Mouse (Mus musculus): ENCODE measurements at regions not wholly inside any gene's neighbourhood (a gene's known extent, or its start where the extent isn't known, plus 50 kb on each side); places are given as distances from the start of the nearest gene placed in this dataset.
"Not testable (repeated sequence)": the region's sequence is repeated elsewhere in the genome, so short reads cannot be mapped to it uniquely, and the experiment has no call there.

DNA sequence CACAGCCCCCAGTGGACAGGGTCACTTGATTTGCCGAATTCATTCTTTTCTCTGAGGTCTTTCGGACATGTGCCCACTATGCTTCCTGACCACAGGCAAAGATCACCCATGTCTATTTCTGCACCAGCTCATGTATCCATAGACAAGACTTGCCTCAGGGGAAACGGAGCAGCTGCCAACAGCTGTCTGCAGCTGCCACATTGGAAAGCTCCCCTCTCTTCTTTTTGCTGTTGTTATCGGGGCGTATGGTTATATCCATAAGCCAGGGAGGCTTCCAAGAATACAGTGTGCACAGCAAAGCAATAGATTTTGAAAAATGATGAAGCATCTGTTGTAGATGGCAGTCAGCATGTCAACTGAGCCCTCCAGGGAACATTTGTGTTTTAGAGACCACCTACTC, 913.4 kb downstream of the Ets1 start:
- WGBS: 91% methylated on average over 5 of the region's 5 CpGs

DNA sequence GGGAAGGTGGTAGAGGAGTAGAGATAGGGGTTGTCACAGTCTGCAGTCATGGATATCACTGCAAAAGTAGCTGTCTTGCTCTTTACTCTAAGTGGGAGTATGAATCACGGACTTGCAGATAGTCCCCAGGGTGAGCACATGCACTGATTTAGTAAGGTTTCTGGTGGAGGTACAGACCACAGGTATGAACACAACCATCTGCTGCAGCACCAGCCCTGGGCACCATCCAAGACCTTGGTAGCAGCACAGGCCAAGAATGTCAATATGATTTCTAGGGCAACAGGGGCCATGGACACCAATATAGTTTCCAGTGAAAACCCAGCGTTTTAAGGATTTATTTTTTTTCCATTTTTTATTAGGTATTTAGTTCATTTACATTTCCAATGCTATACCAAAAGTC, 913.7 kb upstream of the Kirrel3 start:
- Histone ChIP-seq H3K9me3 (no peaks in the 10 kb centered on the region), H3K27ac (no peak overlapping the region), H3K4me3 (no peak overlapping the region), H3K36me3 (no peaks in the 10 kb centered on the region), H3K27me3 (ENCODE audit: insufficient read depth, poor library complexity, severe bottlenecking) (no peaks in the 10 kb centered on the region), H3K4me1 (no peaks in the 10 kb centered on the region)
- no peak for DNase-seq (ENCODE audit: low spot score)
- WGBS: 83% methylated on average over 2 of the region's 2 CpGs

More for the DNA sequence above, 913.4 kb downstream of the Ets1 start:
- DNase-seq (ENCODE audit: low spot score): no peak
- Histone ChIP-seq H3K27me3 (ENCODE audit: insufficient read depth, poor library complexity, severe bottlenecking) (no peaks in the 10 kb centered on the region), H3K4me1 (no peaks in the 10 kb centered on the region), H3K27ac (no peak overlapping the region), H3K9me3 (no peaks in the 10 kb centered on the region), H3K36me3 (no peaks in the 10 kb centered on the region), H3K4me3 (no peak overlapping the region)

DNA sequence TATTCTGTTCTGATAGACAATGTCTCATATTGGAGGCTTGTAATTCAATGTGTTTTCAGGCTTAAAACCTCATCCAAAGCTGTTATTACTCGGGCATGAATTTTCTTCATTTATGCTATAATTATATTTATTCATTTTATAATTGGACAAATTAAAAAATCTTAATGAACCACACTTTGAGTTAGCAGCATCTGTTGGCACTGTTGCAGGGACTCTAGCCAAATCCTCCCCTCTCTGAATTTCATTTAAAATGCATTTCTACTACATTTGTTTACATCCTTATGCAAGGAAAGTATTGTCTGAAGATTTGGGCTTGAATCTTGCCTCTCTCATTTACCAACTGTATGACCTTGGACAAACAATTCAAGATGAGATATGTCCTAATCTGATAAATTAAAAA, 874.2 kb upstream of the Kirrel3 start:
- no peak overlapping the region for H3K27ac ChIP-seq
- DNase-seq (ENCODE audit: low spot score): no peak
- H3K36me3 ChIP-seq: no peaks in the 10 kb centered on the region
- H3K4me1 ChIP-seq: no peaks in the 10 kb centered on the region
- 71% methylated on average over 1 of the region's 1 CpGs for WGBS
- H3K27me3 ChIP-seq (ENCODE audit: insufficient read depth, poor library complexity, severe bottlenecking): no peaks in the 10 kb centered on the region
- H3K9me3 ChIP-seq: no peaks in the 10 kb centered on the region
- H3K4me3 ChIP-seq: no peak overlapping the region

DNA sequence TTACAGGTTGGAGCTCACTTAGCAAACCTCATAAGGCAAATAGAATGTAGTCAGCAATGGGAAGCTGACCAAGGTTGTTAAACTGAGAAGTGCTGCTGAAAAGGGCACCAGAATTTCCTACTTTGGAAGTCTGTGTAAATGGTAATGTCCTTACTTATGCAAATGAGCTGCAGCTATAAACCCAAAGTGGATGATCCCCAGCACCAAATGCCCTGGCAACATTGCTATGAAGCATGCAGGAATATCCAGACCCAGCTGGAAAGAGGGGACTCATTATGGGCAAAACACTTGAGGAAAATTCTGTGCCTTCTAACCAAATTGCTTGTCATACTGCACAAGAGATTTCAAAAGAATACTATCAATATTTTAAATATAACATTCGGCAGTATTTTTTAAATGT, 861.3 kb upstream of the Kirrel3 start:
- 70% methylated on average over 1 of the region's 1 CpGs for WGBS

DNA sequence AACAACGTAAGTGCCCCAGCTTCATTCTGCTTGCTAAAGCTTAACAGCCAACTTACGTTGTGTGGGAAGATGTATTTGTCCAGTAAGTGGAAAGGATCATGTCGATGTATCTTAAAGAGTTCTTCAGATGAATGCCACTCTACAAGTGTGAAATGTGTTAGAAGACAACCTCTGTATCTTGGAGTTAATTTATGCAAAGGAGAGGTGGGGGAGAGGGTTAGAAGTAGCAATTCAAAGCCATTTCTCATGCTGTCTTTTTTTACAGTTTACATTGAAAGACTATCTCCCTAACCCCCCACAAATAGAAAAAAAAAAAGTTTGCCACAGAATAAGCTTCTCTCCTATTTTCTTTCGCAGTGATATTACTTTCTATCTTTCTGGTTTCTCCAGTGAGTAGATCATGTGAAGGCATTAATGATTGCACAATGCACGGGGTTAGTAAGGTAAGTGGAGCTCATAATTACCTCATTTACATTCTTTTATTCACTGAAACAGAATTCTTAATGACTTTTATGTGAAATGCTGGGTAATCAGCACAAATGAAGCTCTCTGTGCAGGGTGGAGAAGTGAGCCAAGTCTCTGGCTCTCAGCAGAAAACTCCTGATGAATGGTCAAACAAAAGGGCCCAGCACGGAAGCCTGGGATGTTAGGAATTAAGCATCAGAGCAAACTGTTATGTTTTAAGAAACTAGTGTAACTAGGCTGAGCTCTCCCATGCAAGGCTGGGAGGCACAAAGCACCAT, 855.8 kb upstream of the Kirrel3 start:
- Histone ChIP-seq H3K27me3 (ENCODE audit: insufficient read depth, poor library complexity, severe bottlenecking) (no peaks in the 10 kb centered on the region), H3K36me3 (no peaks in the 10 kb centered on the region), H3K27ac (no peak overlapping the region), H3K4me1 (no peaks in the 10 kb centered on the region), H3K9me3 (no peaks in the 10 kb centered on the region), H3K4me3 (no peak overlapping the region)
- no peak for DNase-seq (ENCODE audit: low spot score)
- WGBS: 76% methylated on average over 6 of the region's 6 CpGs

More for the DNA sequence above, 861.3 kb upstream of the Kirrel3 start:
- Histone ChIP-seq H3K27me3 (ENCODE audit: insufficient read depth, poor library complexity, severe bottlenecking) (no peaks in the 10 kb centered on the region), H3K9me3 (no peaks in the 10 kb centered on the region), H3K4me3 (no peak overlapping the region), H3K4me1 (no peaks in the 10 kb centered on the region), H3K27ac (no peak overlapping the region), H3K36me3 (no peaks in the 10 kb centered on the region)
- DNase-seq (ENCODE audit: low spot score): no peak

DNA sequence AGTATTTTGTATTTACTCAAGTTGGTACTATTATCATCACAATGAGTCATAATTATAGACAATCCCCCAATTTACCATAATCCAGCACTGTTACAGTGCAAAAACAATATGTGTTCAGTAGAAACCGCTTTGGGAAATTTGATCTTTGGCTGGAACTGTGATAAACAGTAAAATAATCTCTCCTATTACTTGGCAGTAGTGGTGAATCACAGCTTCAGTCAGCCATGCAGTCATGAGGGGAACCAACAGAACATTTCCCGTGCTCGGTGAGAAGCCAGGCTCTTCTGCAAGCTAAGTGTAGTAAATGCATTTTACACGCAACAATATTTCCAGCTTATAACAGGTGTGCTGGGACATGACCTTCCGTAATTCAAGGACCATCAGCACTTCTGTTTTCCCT, 822.7 kb upstream of the Kirrel3 start:
- DNase-seq (ENCODE audit: low spot score): no peak
- H3K27ac ChIP-seq: no peak overlapping the region
- WGBS: 82% methylated on average over 5 of the region's 5 CpGs

DNA sequence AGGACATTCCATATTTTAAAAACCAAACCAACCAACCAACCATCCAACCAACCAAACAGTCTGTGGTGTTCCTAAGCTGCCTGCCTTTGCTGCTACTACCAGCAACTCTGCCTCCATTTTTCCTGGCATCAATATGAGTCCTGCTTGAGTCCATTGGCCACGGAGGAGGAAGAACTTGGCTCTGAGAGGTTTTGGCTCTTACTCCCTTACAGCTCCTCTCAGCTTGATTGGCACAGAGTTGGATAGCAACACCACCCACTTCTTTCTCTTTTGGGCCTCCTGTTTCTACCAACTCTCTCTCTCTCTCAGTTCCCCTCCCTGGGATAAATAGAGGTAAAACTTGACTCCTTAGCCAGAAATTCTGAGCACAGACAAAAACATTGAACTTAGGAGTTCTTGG, 804.6 kb upstream of the Kirrel3 start:
- 47% methylated on average over 1 of the region's 1 CpGs for WGBS
- no peaks in the 10 kb centered on the region for H3K4me1 ChIP-seq
- H3K4me3 ChIP-seq: no peak overlapping the region
- H3K27me3 ChIP-seq (ENCODE audit: insufficient read depth, poor library complexity, severe bottlenecking): no peaks in the 10 kb centered on the region
- no peak for DNase-seq (ENCODE audit: low spot score)
- no peaks in the 10 kb centered on the region for H3K9me3 ChIP-seq
- no peak overlapping the region for H3K27ac ChIP-seq
- no peaks in the 10 kb centered on the region for H3K36me3 ChIP-seq

More for the DNA sequence above, 822.7 kb upstream of the Kirrel3 start:
- Histone ChIP-seq H3K36me3 (no peaks in the 10 kb centered on the region), H3K4me1 (no peaks in the 10 kb centered on the region), H3K4me3 (no peak overlapping the region), H3K9me3 (no peaks in the 10 kb centered on the region), H3K27me3 (ENCODE audit: insufficient read depth, poor library complexity, severe bottlenecking) (no peaks in the 10 kb centered on the region)

DNA sequence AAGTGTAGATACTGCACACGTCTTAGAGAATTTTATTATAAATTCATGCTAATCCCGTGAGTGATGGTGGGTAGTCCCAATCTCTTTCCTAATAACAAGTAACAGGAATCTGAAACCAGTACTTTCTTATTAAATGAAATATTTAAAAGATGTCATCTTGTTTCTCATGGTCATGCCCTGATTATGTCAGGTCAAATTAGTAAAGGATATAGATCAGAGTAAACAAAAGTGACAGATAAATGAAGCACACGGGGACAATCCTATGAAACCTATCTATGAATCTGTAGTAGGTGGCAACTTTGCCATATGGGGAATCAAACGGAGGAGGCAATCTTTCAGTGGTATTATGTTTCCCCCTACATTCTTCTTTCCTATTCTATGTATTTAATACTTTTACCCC, 794.0 kb upstream of the Kirrel3 start:
- Histone ChIP-seq H3K36me3 (no peaks in the 10 kb centered on the region), H3K4me3 (no peak overlapping the region), H3K27ac (no peak overlapping the region), H3K27me3 (ENCODE audit: insufficient read depth, poor library complexity, severe bottlenecking) (no peaks in the 10 kb centered on the region), H3K4me1 (no peaks in the 10 kb centered on the region), H3K9me3 (no peaks in the 10 kb centered on the region)
- DNase-seq (ENCODE audit: low spot score): no peak
- WGBS: 77% methylated on average over 4 of the region's 4 CpGs

DNA sequence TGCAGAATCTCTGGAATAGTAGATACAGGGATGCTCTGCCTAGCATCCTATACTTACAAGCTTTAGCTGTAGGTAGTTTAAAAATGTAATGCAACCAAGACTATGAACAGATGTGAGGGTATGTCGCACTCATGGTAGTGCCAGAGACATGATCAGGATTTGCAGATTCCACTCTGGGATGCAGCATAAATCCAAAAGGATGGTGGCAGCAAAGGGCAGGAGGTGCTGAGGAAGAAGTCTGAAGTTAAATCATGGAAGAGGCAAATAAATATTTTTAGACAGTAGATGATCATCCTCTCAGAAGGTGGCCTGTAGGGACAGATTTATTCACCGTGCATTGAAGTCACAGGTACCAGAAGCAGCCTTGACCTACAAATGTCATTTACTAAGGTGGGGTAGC, 768.1 kb upstream of the Kirrel3 start:
- Histone ChIP-seq H3K4me1 (0 out of 2 replicates have a peak, but pooled peaks cover 7% of the 10 kb centered on the region), H3K36me3 (no peaks in the 10 kb centered on the region), H3K27ac (no peak overlapping the region), H3K4me3 (no peak overlapping the region), H3K27me3 (ENCODE audit: insufficient read depth, poor library complexity, severe bottlenecking) (no peaks in the 10 kb centered on the region), H3K9me3 (no peaks in the 10 kb centered on the region)
- WGBS: 86% methylated on average over 2 of the region's 2 CpGs
- no peak for DNase-seq (ENCODE audit: low spot score)

DNA sequence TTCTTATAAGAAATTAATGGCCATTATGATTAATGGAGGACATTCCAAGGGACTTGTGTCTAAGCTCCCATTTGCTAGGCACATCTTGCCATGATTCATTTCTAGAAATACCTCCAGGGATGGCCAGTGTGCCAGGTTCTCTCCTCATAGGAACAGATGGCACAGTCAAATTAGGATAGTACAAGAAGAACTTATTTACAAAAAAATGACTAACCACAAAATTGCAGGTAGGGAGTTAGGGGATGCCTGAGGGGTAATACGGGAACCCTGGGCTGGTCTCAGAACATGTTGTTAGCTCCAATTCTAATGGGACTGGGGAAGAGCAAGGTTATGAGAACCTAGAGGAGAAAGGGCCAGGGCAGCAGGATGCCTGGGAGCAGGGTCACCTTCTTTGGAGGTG, 760.9 kb upstream of the Kirrel3 start:
- H3K27ac ChIP-seq: no peak overlapping the region
- DNase-seq (ENCODE audit: low spot score): no peak
- no peaks in the 10 kb centered on the region for H3K27me3 ChIP-seq (ENCODE audit: insufficient read depth, poor library complexity, severe bottlenecking)
- no peaks in the 10 kb centered on the region for H3K36me3 ChIP-seq
- H3K4me1 ChIP-seq: no peaks in the 10 kb centered on the region
- no peak overlapping the region for H3K4me3 ChIP-seq
- H3K9me3 ChIP-seq: no peaks in the 10 kb centered on the region
- WGBS: 91% methylated on average over 1 of the region's 1 CpGs

DNA sequence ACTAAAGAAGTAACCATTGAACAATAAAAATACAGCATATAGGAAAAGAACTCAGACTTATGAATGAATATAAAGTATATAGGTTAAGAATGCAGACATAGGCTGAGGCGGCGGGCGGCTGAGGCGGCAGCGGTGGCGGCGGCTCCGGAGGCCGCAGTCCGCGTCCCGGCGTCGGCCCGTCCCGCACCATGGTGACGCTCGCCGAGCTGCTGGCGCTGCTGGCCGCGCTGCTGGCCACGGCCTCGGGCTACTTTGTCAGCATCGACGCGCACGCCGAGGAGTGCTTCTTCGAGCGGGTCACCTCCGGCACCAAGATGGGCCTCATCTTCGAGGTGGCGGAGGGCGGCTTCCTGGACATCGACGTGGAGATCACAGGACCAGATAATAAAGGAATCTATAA, 757.6 kb upstream of the Kirrel3 start:
- H3K4me3 ChIP-seq; H3K9me3 ChIP-seq; H3K27me3 ChIP-seq (ENCODE audit: insufficient read depth, poor library complexity, severe bottlenecking); H3K36me3 ChIP-seq; H3K4me1 ChIP-seq; H3K27ac ChIP-seq; DNase-seq (ENCODE audit: low spot score): not testable (repeated sequence)
- WGBS: 70% methylated on average over 20 of the region's 37 CpGs

DNA sequence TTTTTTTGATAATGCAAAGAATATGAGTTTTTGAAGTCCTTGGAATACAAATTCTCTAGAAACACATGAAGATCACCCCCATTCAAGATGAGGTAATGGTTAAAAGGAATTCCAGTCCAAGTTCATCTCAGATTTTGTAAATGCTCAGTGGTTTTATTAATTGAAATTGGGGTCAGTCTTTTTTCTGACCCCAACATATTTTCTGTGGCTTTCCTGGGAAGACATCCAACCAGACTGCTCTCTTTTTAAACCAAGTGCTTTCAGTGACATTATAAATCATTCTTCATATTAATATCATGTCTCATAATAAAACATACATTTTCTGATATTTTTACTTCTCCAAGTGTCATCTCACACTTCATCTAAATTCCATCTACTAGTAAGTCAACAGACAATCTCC, 725.0 kb upstream of the Kirrel3 start:
- Histone ChIP-seq H3K27me3 (ENCODE audit: insufficient read depth, poor library complexity, severe bottlenecking) (no peaks in the 10 kb centered on the region), H3K36me3 (no peaks in the 10 kb centered on the region), H3K4me3 (no peak overlapping the region), H3K4me1 (no peaks in the 10 kb centered on the region), H3K27ac (no peak overlapping the region), H3K9me3 (no peaks in the 10 kb centered on the region)
- no peak for DNase-seq (ENCODE audit: low spot score)

DNA sequence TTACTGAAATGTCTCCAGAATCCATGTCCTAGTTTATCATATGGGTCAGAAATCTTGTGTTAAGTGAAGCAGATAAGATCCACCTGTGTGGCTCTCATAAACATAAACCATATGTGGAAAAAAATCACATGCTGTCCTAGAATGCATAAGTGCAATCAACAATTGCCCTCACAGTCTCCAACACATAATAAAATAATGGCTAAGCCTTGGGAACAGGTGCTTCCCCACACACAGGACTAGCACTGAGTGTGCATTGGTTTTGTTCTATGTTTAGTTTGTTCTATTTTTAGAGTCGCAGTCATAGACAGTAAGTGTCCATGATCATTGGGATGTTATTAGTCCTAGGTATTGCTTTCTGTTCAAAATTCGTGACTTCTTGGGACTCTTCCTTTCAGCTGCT, 719.5 kb upstream of the Kirrel3 start:
- 77% methylated on average over 2 of the region's 2 CpGs for WGBS
- Histone ChIP-seq H3K27me3 (ENCODE audit: insufficient read depth, poor library complexity, severe bottlenecking) (no peaks in the 10 kb centered on the region), H3K27ac (no peak overlapping the region), H3K4me3 (no peak overlapping the region), H3K4me1 (no peaks in the 10 kb centered on the region), H3K36me3 (no peaks in the 10 kb centered on the region), H3K9me3 (no peaks in the 10 kb centered on the region)
- no peak for DNase-seq (ENCODE audit: low spot score)

DNA sequence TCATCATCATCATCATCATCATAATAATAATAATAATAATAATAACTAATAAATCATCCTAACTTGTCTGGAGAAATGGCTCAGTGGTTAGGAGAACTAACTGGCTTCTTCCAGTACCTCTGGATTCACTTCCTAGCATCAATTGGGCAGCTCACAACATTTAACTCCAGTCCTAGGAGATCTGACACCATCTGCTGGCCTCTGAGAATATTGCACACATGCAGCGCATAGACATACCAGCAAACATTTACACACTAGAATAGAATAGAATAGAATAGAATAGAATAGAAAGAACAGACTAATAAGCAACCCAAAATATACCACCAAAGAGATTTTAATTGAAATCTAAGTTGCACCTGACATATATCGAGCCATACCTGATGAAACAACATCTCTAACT, 715.9 kb upstream of the Kirrel3 start:
- DNase-seq (ENCODE audit: low spot score): no peak
- H3K36me3 ChIP-seq: no peaks in the 10 kb centered on the region
- WGBS: 81% methylated on average over 2 of the region's 2 CpGs

More for the DNA sequence above, 715.9 kb upstream of the Kirrel3 start:
- H3K9me3 ChIP-seq: no peaks in the 10 kb centered on the region
- no peak overlapping the region for H3K27ac ChIP-seq
- H3K27me3 ChIP-seq (ENCODE audit: insufficient read depth, poor library complexity, severe bottlenecking): no peaks in the 10 kb centered on the region
- no peaks in the 10 kb centered on the region for H3K4me1 ChIP-seq
- no peak overlapping the region for H3K4me3 ChIP-seq

Data from heart, embryonic 10.5 days (tissue).